Mouse (Mus musculus) frontal cortex, adult (tissue): ENCODE measurements around the gene Gnat2.

Experiments used
- ATAC-seq: cut with Nextera tagmentation; 2 replicates; pipeline ENCODE4 v1.9.2; 2017; ENCODE audit warnings: mild to moderate bottlenecking, moderate library complexity, mixed read lengths; ENCODE audit not compliant: low TSS enrichment

Gnat2 gene

GRCm38 (mm10) chr3:108092536-108093115 is at the start of gene Gnat2:
Gene Gnat2 (plus strand): TSS chr3:108092789.
- ATAC-seq: no peak

GRCm38 (mm10) chr3:108044394-108045140 is 48.0 kb upstream of the Gnat2 start, which contains the start of gene Gstm4:
Gene Gstm4 (minus strand): TSS chr3:108044894.
- peak; percentile 97 for ATAC-seq

GRCm38 (mm10) chr3:108046944-108047655 is 45.5 kb upstream of the Gnat2 start:
- no peak for ATAC-seq

GRCm38 (mm10) chr3:108048306-108048705 is 44.3 kb upstream of the Gnat2 start:
- ATAC-seq: no peak

- ATAC-seq: no peak
Observed at GRCm38 (mm10) chr3:108050493-108050892, 42.1 kb upstream of the Gnat2 start.

GRCm38 (mm10) chr3:108061420-108061819 is 31.2 kb upstream of the Gnat2 start:
- peak; percentile 84 for ATAC-seq

- ATAC-seq: no peak
Observed at GRCm38 (mm10) chr3:108062648-108063047, 29.9 kb upstream of the Gnat2 start.

GRCm38 (mm10) chr3:108064672-108065071 is 27.9 kb upstream of the Gnat2 start:
- ATAC-seq: no peak

GRCm38 (mm10) chr3:108065551-108065950 is 27.0 kb upstream of the Gnat2 start:
- ATAC-seq: no peak

- ATAC-seq: no peak
Observed at GRCm38 (mm10) chr3:108067370-108067934, 25.1 kb upstream of the Gnat2 start.

GRCm38 (mm10) chr3:108068826-108069225 is 23.8 kb upstream of the Gnat2 start:
- no peak for ATAC-seq

GRCm38 (mm10) chr3:108069231-108069870 is 23.2 kb upstream of the Gnat2 start:
- ATAC-seq: peak; percentile 80

- ATAC-seq: peak; percentile 70
Observed at GRCm38 (mm10) chr3:108070295-108071293, 22.0 kb upstream of the Gnat2 start.

- ATAC-seq: no peak
Observed at GRCm38 (mm10) chr3:108072983-108073569, 19.5 kb upstream of the Gnat2 start.

- ATAC-seq: no peak
Observed at GRCm38 (mm10) chr3:108076836-108077235, 15.8 kb upstream of the Gnat2 start.

- ATAC-seq: no peak
Observed at GRCm38 (mm10) chr3:108081681-108082080, 10.9 kb upstream of the Gnat2 start.

- no peak for ATAC-seq
Observed at GRCm38 (mm10) chr3:108082251-108082875, 10.2 kb upstream of the Gnat2 start.

- ATAC-seq: no peak
Observed at GRCm38 (mm10) chr3:108083161-108083560, 9.4 kb upstream of the Gnat2 start.

- no peak for ATAC-seq
Observed at GRCm38 (mm10) chr3:108083904-108084407, 8.6 kb upstream of the Gnat2 start.
